Mouse (Mus musculus): ENCODE data around the gene Kcna6.

Gene Kcna6

DNA sequence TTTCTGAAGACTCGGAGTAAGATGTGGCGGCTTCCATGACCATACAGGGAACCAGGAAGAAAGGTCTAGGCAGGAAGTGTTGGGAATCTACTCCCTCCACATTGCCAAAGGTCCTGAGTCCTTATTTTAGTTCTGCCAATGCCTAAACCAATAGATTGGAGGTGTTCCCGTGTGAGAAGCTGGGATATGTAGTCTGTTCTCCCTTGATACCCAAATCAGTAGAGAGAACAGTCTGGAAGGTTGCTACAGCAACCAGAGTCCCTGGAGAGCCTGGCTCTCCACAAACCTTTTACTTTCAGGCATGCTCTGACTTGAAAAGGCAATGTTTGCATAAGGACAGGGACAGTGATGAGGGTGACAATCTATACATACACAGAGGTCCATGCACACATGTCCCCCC lies 4.7 kb downstream of the Kcna6 start:
- no peak for DNase-seq (ENCODE audit: low spot score)

GRCm38 (mm10) chr6:126732645-126733044 lies 7.8 kb downstream of the Kcna6 start:
- no peak for DNase-seq (ENCODE audit: low spot score)

GRCm38 (mm10) chr6:126728803-126729202 lies 11.7 kb downstream of the Kcna6 start:
- DNase-seq (ENCODE audit: low spot score): no peak

GRCm38 (mm10) chr6:126718423-126719087 lies 21.9 kb downstream of the Kcna6 start:
- no peak for DNase-seq (ENCODE audit: low spot score)

GRCm38 (mm10) chr6:126712531-126712930 lies 27.9 kb downstream of the Kcna6 start:
- no peak for DNase-seq (ENCODE audit: low spot score)

DNA sequence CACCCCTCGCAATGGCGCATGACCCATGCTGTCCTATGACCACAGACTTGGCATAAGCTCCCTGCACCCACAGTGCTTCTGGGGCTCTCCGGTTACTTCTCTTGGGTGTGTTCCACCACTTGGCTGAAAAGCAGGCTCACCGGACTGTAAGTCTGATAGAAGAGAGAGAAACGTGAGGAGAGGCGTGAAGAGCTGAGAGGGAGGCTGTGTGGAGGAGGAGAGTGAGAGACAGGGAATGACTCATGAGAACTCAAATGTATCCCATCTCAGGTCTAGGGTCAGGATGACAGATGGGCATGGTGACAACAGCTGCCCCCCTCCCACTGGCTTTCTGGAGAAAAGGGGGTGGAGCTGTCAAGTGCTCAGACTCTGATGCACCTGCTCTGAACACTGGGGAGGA lies 34.5 kb downstream of the Kcna6 start:
- DNase-seq (ENCODE audit: low spot score): no peak

- no peak for DNase-seq (ENCODE audit: low spot score)
These were observed 36.0 kb downstream of the Kcna6 start for GRCm38 (mm10) chr6:126704430-126704829.

DNA sequence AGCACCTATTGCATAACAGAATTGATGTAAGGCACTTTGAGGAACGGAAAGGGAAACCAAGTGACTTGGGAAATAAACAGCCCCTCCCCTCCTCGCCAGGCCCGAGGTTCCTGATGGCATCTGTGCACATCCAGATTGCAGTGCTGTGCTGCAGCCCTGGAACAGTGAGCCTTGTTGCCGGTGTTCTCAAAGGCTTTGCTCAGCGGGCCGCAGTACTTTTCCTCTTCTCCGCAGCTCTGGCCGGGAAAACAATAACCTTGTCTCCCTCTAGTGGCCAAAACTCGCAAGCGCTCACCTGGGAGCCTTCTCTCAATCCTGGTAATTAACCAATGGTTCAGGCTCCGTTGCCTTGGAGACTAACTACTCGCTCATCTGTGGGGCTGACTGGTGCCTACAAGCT lies 38.4 kb downstream of the Kcna6 start:
- DNase-seq (ENCODE audit: low spot score): peak; percentile 65

DNA sequence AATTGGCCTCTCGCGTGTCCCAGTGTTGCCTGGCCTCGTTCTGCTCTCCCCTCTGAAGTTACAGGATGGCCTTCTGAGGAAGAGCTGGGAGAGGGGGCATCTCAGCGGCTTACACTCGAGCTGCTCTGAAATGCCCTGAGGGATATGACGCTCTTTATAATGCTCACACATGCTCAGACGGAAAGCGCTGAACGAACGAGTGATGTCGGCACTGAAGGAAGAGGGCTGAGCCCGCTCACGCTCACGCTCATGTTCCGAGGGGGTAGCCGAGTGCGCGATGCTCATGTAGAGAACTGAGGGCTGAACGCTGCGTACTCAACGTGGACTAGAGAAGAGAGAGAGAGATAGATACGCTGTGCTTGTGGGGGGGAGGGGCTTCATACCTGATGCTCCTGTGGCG lies 39.3 kb downstream of the Kcna6 start:
- no peak for DNase-seq (ENCODE audit: low spot score)

DNA sequence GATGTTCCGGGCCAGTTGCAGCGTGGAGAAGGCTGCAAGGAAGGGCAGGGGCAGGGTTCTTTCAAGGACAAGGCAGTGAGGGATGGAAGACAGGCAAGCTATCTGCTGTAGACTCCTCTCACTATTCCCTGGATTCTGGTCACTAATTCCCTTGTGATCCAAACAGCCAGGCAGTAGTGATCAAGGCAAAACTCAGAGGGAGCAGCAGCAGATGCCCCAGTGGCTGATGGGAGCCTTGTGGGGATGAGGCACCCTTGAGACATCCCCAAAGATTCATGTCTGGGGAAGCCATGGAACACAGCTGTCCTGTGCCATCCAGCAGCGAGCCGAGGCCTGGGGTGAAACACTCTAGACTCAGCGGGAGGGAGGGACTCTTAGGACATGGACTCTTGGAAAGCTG lies 40.5 kb downstream of the Kcna6 start:
- DNase-seq (ENCODE audit: low spot score): no peak

DNA sequence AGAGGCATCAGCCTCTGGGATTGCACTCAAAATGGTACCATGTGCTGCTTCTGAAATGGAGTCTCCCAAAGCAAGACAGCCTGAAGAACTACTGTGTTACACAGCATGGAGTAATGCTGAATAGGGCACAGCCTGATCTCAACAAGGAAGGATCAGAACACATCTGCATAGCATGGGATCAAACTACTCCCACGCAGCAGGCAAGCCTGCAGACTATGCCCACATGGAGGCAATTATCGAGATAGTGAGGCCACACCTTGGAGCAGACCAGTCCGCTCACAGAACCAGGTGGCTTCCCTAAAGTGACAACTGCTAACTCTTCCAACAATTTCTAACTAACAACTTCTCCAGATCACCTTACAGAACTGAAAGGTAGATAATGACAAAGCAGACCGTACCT lies 53.4 kb downstream of the Kcna6 start:
- DNase-seq (ENCODE audit: low spot score): no peak

GRCm38 (mm10) chr6:126685135-126685534 lies 55.3 kb downstream of the Kcna6 start:
- no peak for DNase-seq (ENCODE audit: low spot score)

GRCm38 (mm10) chr6:126678961-126679360 lies 61.5 kb downstream of the Kcna6 start:
- DNase-seq (ENCODE audit: low spot score): peak; percentile 11

- no peak for DNase-seq (ENCODE audit: low spot score)
These were observed 73.5 kb downstream of the Kcna6 start for GRCm38 (mm10) chr6:126667001-126667400.

DNA sequence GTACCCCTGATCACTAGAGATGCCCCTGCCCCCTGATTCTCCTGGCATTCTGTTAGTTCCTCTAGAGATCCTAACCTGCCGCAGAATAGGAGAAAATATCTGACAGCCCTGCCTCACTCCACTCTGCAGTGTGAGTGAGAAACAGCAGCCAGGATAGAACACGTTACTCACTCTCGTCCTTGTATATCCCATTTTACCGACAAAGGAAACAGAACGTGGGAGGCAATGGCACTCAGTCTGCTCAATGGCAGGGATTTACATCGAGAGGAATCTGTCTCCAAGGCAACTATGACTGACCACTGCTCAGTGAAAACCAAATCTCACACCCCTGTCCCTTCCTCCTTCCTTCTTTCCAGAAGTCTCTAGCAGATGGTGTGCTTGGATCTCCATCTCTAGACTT lies 74.4 kb downstream of the Kcna6 start:
- DNase-seq (ENCODE audit: low spot score): no peak

GRCm38 (mm10) chr6:126664569-126664968 lies 75.9 kb downstream of the Kcna6 start:
- no peak for DNase-seq (ENCODE audit: low spot score)
